Mouse (Mus musculus) gonadal fat pad, adult 2 months (tissue): ENCODE measurements around the gene Bfar. TPM values are rescaled to one million over a fixed set of nuclear protein-coding genes. Genes with fewer than 3 reads are reported as not detected.
"Not testable (repeated sequence)": the region's sequence is repeated elsewhere in the genome, so short reads cannot be mapped to it uniquely, and the experiment has no call there.

Experiments
- DNase-seq: peaks from one replicate; pipeline ENCODE4 v3.0.0-alpha.2; 2012; ENCODE audit warnings: low read depth
- polyA plus RNA-seq: library from polyadenylated mRNA; depleted of rRNA; stranded (reverse); fragments of >200 nt; gene quantifications from 2 replicates; pipeline ENCODE4 v1.2.3, GENCODE M21; 2012; rRNA removed

Bfar gene
- polyA plus RNA-seq, 1 experiment = 35.8 TPM

- DNase-seq = no peak
These were observed 45.3 kb downstream of the Bfar start for GRCm38 (mm10) chr16:13716821-13717553.

- no peak for DNase-seq
These were observed 51.3 kb downstream of the Bfar start for GRCm38 (mm10) chr16:13722937-13723336.

GRCm38 (mm10) chr16:13727811-13728335, 56.2 kb downstream of the Bfar start:
- no peak for DNase-seq

- no peak for DNase-seq
These were observed 57.8 kb downstream of the Bfar start for GRCm38 (mm10) chr16:13729428-13729827.

GRCm38 (mm10) chr16:13730285-13731255, 58.9 kb downstream of the Bfar start, which contains the start of gene Pla2g10:
Pla2g10 (minus strand) TSS chr16:13730983.
- no peak for DNase-seq

- DNase-seq = no peak
These were observed 61.1 kb downstream of the Bfar start for GRCm38 (mm10) chr16:13732786-13733185.

GRCm38 (mm10) chr16:13733518-13734137, 62.0 kb downstream of the Bfar start:
- no peak for DNase-seq

GRCm38 (mm10) chr16:13735977-13736376, 64.3 kb downstream of the Bfar start:
- no peak for DNase-seq

- not testable (repeated sequence) for DNase-seq
These were observed 67.4 kb downstream of the Bfar start for GRCm38 (mm10) chr16:13739044-13739443.

GRCm38 (mm10) chr16:13740844-13741243, 69.2 kb downstream of the Bfar start:
- no peak for DNase-seq

- no peak for DNase-seq
These were observed 76.0 kb downstream of the Bfar start for GRCm38 (mm10) chr16:13747708-13748107.

- DNase-seq = no peak
These were observed 76.5 kb downstream of the Bfar start for GRCm38 (mm10) chr16:13748124-13748523.

GRCm38 (mm10) chr16:13748813-13749212, 77.2 kb downstream of the Bfar start:
- DNase-seq = not testable (repeated sequence)

GRCm38 (mm10) chr16:13749306-13749705, 77.6 kb downstream of the Bfar start:
- no peak for DNase-seq

- DNase-seq = no peak
These were observed 78.3 kb downstream of the Bfar start for GRCm38 (mm10) chr16:13749981-13750380.

GRCm38 (mm10) chr16:13750626-13751025, 79.0 kb downstream of the Bfar start:
- DNase-seq = no peak

Other genes with a start within 250 kb of the Bfar start
- gene Parn, start 3.7 kb upstream of the Bfar start, polyA plus RNA-seq = 20.0 and 20.8 TPM in 2 replicates
- 1.2 and 1.5 TPM in 2 replicates for gene 3110001I22Rik, start 71 bp downstream of the Bfar start, polyA plus RNA-seq
- gene Pla2g10, start 59.1 kb downstream of the Bfar start, polyA plus RNA-seq = 0.23 and 0.56 TPM in 2 replicates
- 12.1 and 12.4 TPM in 2 replicates for gene Rrn3, start 108.8 kb downstream of the Bfar start, polyA plus RNA-seq
- gene Ntan1, start 147.0 kb downstream of the Bfar start, polyA plus RNA-seq = 44.4 and 49.5 TPM in 2 replicates
- gene Pdxdc1, start 231.3 kb downstream of the Bfar start, polyA plus RNA-seq = 250 and 265 TPM in 2 replicates
- 9.4 and 9.5 TPM in 2 replicates for gene Mpv17l, start 231.3 kb downstream of the Bfar start, polyA plus RNA-seq